Mouse (Mus musculus) CH12F3 (cell line): ENCODE measurements around the gene Cdh5.

Experiments
- in situ Hi-C: fragments of 300-500 bp; cut with MboI; formaldehyde crosslinking; loops from 2 replicates; pipeline ENCODE4 v1.14.3; 2020; ENCODE audit warnings: low sequenced_read_pairs

Cdh5 gene

GRCm38 (mm10) chr8:104186827-104187226 lies 85.4 kb downstream of the Cdh5 start:
- in situ Hi-C loops = no loop called here

- in situ Hi-C loops = no loop called here
Observed at GRCm38 (mm10) chr8:104187622-104188021, 86.2 kb downstream of the Cdh5 start.

- in situ Hi-C loops = no loop called here
Observed at GRCm38 (mm10) chr8:104188459-104188858, 87.0 kb downstream of the Cdh5 start.

GRCm38 (mm10) chr8:104190777-104191468 lies 89.5 kb downstream of the Cdh5 start:
- in situ Hi-C loops = no loop called here

GRCm38 (mm10) chr8:104191496-104191895 lies 90.1 kb downstream of the Cdh5 start:
- in situ Hi-C loops = no loop called here
